In the genomic region with DNA sequence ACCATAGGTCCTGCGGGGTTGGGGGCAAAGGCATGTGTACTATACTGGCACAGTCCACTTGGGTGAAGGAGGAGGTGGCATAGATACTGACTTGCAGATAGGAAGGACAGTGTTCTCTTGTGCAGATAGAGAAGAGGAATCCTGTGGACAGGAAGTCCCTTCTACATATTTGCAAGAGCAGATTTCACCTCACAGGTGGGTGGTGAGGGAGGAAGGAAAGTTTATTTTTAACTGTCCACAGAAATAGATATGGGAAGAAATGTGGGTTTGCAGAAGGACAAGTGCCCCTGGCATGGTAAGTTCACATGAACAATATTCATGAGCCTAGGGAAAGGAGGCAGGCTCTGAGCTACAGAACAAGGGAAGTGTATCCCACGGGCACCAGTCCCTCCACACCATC, we compare ENCODE assay signal across 35 mouse cellular contexts. TPM values are rescaled to one million over a fixed set of nuclear protein-coding genes. Genes with fewer than 3 reads are reported as not detected.
"Had no signal": no experiment of that assay in that cellular context is flagged by ENCODE, and none has a peak within 500 bp of the region (broad histone marks: within the 10 kb centered on the region; RNA-seq: fewer than 3 reads in every experiment).

No protein-coding gene starts in this region.

- H3K9ac ChIP-seq: heart, embryonic 13.5 days; heart, embryonic 15.5 days; hindbrain, embryonic 14.5 days; intestine, embryonic 15.5 days; limb, embryonic 12.5 days; liver, embryonic 13.5 days had no signal

- H3K4me3 ChIP-seq: heart, adult 2 months; heart, embryonic 13.5 days; heart, embryonic 15.5 days; intestine, embryonic 15.5 days; layer of hippocampus, adult 2 months; limb, embryonic 10.5 days; limb, embryonic 12.5 days; liver, embryonic 13.5 days had no signal

- H3K9me3 ChIP-seq: heart, embryonic 13.5 days; heart, embryonic 15.5 days; intestine, embryonic 15.5 days; limb, embryonic 10.5 days; limb, embryonic 12.5 days; liver, embryonic 13.5 days had no signal

- H3K27me3 ChIP-seq: intestine, embryonic 15.5 days had no signal

- H3K4me2 ChIP-seq: heart, embryonic 11.5 days; heart, embryonic 13.5 days; heart, embryonic 15.5 days; hindbrain, embryonic 14.5 days; intestine, embryonic 15.5 days; limb, embryonic 12.5 days; liver, embryonic 11.5 days; liver, embryonic 13.5 days had no signal

- H3K27ac ChIP-seq: heart, adult 2 months; heart, embryonic 13.5 days; heart, embryonic 15.5 days; hindbrain, embryonic 14.5 days; hindbrain, postnatal 0 days; intestine, embryonic 15.5 days; layer of hippocampus, adult 2 months; limb, embryonic 10.5 days; limb, embryonic 12.5 days; liver, embryonic 13.5 days had no signal

- DNase-seq: gastrocnemius, postnatal 14 days; gastrocnemius, postnatal 36 days; heart, adult 11 months; heart, adult 2 months; heart, postnatal 14 days; heart, postnatal 36 days; kidney, adult 18-20 months; kidney, adult 8-10 months; kidney, postnatal 10 days; kidney, postnatal 25 days; kidney, postnatal 4 days; liver; liver, embryonic 13.5 days had no signal

- ATAC-seq: hindbrain, postnatal 0 days; intestine, embryonic 15.5 days; intestine, postnatal 0 days had no signal

RNA-seq across cellular contexts. Expression of a gene that starts 16.8 kb away (rescaled TPM):
- total RNA-seq: gastrocnemius, adult 18-20 months; gastrocnemius, adult 8-10 months; gastrocnemius, postnatal 14 days; gastrocnemius, postnatal 36 days; heart, adult 2 months; heart, postnatal 14 days; heart, postnatal 36 days; hematopoietic stem cell, adult 5-6 weeks; hindbrain, postnatal 0 days; layer of hippocampus, postnatal 25 days; left cerebral cortex, postnatal 14 days had no signal
- polyA plus RNA-seq: gonadal fat pad, adult 2 months; heart, adult 2 months; heart, embryonic 11.5 days; heart, embryonic 13.5 days; heart, postnatal 0 days; hindbrain, embryonic 14.5 days; hindbrain, postnatal 0 days; intestine, postnatal 0 days; kidney, embryonic 14.5 days; kidney, embryonic 16.5 days; liver, embryonic 11.5 days; liver, embryonic 13.5 days had no signal

RNA-seq across cellular contexts. Expression of a gene that starts 51.8 kb away (rescaled TPM):
- total RNA-seq: gastrocnemius, adult 18-20 months; gastrocnemius, postnatal 14 days; gastrocnemius, postnatal 36 days; heart, adult 2 months; heart, postnatal 14 days; heart, postnatal 36 days; hindbrain, postnatal 0 days; layer of hippocampus, adult 2 months; layer of hippocampus, postnatal 25 days; left cerebral cortex, postnatal 14 days; left cerebral cortex, postnatal 36 days had no signal
- polyA plus RNA-seq: frontal cortex, adult 2 months had no signal
